Mouse (Mus musculus): Measurements from ENCODE around the gene Ppp4c.

Ppp4c gene

DNA sequence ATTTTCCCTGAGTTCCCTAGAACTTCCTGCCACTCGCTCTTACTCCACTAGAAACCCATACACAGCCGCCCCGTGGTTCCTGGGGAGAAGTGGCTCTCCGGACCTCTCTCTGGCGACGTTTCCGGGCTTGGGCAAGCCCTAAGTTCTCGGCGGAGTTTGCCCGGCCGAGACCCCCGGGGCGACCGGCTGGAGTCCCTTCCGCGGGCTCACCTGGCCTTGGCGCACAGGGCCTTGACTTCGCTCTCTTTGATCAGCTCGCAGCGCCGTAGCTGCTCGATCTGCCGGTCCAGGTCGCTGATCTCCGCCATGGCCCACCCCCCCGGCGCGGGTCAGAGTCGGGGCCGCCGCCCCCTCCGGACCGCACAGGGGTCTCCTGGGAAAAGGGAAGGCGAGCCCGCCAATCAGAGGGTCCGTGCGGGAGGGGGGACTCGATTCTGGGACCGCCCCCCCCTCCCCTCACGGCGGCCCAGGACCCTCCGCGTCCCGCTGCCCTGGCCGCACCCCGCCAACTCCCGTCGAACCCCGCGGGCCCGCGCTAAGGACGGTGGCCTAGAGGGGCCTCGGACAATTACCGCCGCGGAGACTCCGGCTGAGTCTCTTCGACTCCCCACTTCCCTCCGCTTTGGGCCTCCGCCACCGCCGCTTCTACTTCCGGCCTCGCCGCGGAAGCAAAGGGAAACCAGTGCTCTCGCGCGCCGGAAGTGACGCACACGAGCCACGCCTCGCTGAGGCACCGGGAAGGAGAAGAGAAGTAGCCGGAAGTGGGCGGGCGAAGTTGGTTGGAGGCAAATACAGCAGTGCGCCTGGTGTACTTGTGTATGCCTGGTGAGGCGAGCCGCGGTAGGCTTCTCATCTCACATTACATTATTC lies at the start of gene Ppp4c:
Gene Ppp4c (minus strand): TSS at position 646 of the 870 bp plus-strand sequence.
- peak; percentile 94 to 95 for DNase-seq (ENCODE audit: low spot score in 2 of 2)

DNA sequence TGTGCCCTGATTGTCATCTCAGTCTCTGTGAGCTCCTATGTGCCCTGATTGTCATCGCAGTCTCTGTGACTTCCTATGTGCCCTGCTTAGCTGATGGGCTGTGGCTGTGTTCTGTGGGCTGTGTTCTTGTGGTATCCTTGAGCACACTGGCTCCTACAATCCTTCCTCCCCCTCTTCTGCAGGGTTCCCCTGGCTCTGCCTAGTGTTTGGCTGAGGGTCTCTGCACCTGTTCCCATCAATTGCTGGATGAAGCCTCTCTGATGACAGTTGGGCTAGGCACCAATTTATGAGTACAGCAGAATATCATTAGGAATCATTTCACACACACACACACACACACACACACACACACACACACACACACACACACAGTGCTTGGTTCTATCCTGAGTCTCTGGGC lies 41.0 kb upstream of the Ppp4c start:
- DNase-seq (ENCODE audit: low spot score in 2 of 2) = no peak

DNA sequence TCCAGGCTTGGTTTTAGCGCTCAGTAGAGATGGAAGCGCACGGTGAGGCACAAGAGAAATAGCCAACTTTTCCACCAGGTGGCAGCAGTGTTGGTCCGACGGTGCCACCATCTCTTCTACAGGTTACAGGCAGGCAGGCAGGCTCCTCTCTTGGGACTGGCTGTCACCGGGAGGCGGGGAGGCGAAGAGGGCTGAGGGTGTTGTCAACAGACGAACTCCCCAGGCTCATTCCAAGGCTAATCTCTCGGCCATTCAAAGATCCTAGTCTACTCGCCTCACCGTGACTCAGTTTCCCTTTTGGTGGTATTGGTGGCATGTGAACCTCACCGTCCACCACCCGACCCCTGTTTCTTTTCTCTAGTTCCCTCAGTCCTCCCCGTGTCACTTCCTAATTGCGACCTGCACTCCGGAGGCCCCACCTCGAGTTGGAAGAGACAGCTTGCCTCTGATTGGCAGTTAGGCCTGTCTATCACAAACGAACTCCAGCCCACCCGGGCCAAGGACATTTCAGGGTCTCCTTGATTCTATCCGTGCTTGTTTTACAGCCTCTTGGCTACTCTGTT lies 39.8 kb upstream of the Ppp4c start:
- peak; percentile 59 to 66 for DNase-seq (ENCODE audit: low spot score in 2 of 2)

- no peak for DNase-seq (ENCODE audit: low spot score in 2 of 2)
These were observed 39.2 kb upstream of the Ppp4c start, which contains the start of gene 4930451I11Rik for GRCm38 (mm10) chr7:126831539-126831938. Gene 4930451I11Rik (minus strand): TSS chr7:126831639.

DNA sequence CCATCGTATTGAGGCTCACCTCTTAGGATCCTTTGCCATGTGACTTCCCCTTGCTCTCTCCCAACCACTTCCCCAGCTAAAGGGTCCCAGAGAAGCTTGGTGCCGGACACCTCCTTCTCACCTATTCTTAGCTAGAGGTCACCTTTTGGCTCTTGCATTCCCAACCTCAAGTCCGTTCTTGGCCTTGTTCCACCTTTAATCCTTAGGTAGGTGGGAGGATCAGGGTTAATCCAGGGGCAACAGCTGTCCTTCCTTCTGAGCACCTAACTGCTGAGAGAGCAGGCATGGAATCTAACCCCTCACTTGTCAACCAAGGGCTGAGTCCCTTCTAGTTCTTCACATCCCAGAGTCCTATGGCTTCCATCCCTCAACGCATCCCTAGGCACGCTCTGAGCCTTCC lies 33.7 kb upstream of the Ppp4c start:
- DNase-seq (ENCODE audit: low spot score in 2 of 2) = no peak

DNA sequence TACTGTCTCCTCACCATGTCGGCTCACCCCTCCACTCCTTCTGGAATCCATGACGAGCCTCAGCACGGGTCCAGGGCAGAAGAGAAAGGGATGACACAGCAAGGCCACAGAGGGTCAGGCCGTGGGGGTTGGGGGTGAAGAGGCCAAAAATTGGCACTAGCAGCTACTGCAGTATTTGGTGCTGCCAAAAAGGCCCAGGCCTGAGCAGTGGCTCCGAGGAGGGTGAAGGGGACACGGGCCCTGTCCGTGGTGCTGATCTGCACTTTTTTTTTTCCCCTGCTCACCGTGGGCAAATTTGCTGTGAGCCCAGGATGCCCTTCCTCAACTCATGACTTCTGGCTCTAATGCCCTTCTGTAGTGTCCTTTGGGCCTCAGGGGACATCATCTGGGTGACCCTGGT lies 33.1 kb upstream of the Ppp4c start:
- no peak for DNase-seq (ENCODE audit: low spot score in 2 of 2)

- no peak for DNase-seq (ENCODE audit: low spot score in 2 of 2)
These were observed 31.6 kb upstream of the Ppp4c start for GRCm38 (mm10) chr7:126823940-126824339.

DNA sequence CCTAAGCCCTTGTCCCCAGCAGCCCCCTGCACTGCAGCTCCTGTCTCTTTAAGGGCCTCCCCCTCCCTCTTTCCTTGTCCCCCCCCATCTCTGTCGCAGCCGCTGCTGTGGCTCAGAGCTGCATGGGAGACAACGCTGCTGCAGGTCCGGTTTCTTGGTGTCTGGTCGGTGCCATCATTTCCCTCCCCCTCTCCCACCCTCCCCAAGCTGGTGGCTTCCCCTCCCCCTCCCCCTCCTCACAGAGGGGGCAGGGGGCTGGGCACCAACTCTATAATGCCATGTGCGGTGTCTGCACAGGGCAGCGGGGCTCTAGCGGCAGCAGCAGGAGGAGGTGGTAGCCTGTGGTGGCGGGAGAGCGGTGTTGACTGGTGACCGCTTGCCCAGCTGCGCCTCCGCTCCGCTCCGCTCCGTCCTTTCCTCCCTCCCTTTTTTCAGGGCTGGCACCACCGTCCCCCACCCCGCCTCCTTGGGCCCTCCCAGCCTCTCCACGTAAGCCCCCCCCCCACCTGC lies 31.0 kb upstream of the Ppp4c start:
- no peak for DNase-seq (ENCODE audit: low spot score in 2 of 2)

- no peak for DNase-seq (ENCODE audit: low spot score in 2 of 2)
These were observed 30.4 kb upstream of the Ppp4c start for GRCm38 (mm10) chr7:126822741-126823140.

GRCm38 (mm10) chr7:126821835-126822511 lies 29.7 kb upstream of the Ppp4c start:
- peak in 1 of 2 experiments; percentile 36 for DNase-seq (ENCODE audit: low spot score in 2 of 2)

- no peak for DNase-seq (ENCODE audit: low spot score in 2 of 2)
These were observed 26.5 kb upstream of the Ppp4c start for GRCm38 (mm10) chr7:126818818-126819217.

GRCm38 (mm10) chr7:126817595-126817994 lies 25.3 kb upstream of the Ppp4c start:
- DNase-seq (ENCODE audit: low spot score in 2 of 2) = no peak

GRCm38 (mm10) chr7:126816494-126816893 lies 24.2 kb upstream of the Ppp4c start:
- DNase-seq (ENCODE audit: low spot score in 2 of 2) = no peak

- DNase-seq (ENCODE audit: low spot score in 2 of 2) = no peak
These were observed 23.5 kb upstream of the Ppp4c start for GRCm38 (mm10) chr7:126815726-126816222.

- no peak for DNase-seq (ENCODE audit: low spot score in 2 of 2)
These were observed 17.6 kb upstream of the Ppp4c start for GRCm38 (mm10) chr7:126809723-126810369.

DNA sequence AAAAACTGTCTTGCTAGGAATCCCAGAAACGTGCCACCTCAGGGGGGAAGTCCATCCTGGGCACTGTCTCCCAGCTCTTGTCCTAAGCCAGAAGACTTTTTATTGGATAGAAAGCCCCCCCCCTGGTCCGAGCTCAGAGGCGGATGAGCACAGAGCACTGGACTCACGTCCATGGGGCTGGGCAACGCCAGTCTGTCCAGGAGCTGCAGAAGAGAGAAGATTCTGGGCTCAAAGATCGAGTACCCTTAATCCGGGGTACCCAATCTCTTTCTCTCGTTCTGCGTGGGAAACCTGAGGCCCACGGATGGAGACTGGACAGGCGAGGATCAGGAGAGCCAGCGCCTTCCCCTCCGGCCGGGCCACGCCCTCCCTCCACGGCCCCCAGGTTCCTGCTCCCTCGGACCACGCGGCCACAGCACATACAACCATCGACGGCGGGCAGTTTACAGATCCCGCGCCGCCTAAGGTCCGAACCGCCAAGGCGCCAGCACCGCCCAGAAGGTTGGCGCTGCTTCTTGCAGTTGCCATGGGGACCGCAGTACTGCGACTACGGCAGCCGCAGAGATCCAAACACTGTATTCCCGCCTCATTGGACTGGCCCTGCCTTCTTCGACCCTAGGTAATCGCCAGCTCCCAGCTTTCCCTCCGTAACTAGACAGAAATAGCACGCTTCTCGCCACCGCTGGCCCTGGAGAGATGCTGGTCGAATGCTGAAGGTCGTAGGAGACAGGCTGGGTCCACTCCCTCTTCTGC lies 16.6 kb upstream of the Ppp4c start:
- DNase-seq (ENCODE audit: low spot score in 2 of 2) = peak; percentile 89 to 90

GRCm38 (mm10) chr7:126807405-126807804 lies 15.1 kb upstream of the Ppp4c start:
- DNase-seq (ENCODE audit: low spot score in 2 of 2) = no peak

DNA sequence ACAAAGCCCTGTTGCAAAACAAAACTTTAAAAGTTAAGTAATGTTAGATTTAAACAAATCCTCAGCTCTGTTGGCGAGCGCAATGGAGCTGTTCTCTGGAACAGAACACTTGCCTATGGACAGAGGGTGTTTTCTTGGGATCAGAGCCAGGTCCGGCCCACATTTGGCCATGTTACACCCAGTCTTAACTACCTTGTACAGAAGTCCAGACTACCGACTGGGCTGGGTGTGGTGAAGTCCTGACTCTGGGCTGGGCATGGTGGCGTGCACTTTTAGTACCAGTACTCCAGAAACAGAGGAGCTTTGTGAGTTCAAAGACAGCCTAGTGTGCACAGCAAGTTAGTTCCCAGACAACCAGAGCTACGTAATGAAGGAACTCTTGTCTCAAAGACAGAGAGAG lies 14.7 kb upstream of the Ppp4c start:
- DNase-seq (ENCODE audit: low spot score in 2 of 2) = no peak

DNA sequence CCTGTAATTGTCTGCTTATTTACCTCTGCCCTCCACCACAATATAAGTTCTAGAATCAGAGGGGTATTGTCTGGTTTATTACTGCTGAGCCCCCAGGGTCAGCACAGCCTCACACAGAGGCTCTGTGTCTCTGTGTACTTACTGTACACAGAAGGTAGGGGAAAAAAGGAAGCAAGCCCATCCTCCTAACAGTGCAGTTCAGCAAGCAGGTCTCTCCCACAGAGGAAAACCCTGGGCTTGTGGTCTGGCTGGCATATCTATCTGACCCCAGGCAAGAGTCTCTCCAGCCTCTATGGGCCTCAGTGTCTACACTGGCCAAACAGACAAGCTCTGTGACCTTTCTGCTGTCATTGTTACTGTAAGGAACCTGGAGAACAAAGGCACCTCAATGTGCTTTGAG lies 11.5 kb upstream of the Ppp4c start:
- DNase-seq (ENCODE audit: low spot score in 2 of 2) = no peak

GRCm38 (mm10) chr7:126803181-126803580 lies 10.9 kb upstream of the Ppp4c start:
- DNase-seq (ENCODE audit: low spot score in 2 of 2) = no peak
